Mouse (Mus musculus): ENCODE data around the gene Adamts14. TPM values are rescaled to one million over a fixed set of nuclear protein-coding genes. Genes with fewer than 3 reads are reported as not detected.

Adamts14 gene
- polyA plus RNA-seq, 1 experiment = 3.3 TPM

DNA sequence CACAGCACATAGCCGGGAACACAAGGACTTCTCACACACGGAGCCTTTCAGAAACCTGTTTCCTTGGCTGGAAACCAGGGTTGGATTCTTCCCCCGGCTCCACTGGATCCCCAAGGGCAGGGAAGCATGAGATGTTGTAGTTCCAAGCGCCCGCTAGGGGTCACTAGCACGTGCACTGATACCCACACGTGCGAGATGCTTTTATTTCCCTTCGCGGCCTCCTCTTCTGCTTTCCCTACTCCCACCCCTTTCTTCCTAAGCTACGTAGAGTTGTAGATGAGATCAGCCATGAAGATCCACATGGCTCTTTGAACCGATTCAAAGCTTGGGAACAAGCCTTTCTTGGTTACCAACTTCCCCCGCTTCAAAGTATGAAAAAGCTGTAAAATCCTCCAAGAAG, 61.5 kb downstream of the Adamts14 start:
- Histone ChIP-seq H3K27me3 (ENCODE audit: control insufficient read depth, insufficient read depth, low read length) (no peaks in the 10 kb centered on the region), H3K4me3 (ENCODE audit: control insufficient read depth, insufficient read depth, low read length) (no peak overlapping the region), H3K27ac (ENCODE audit: control insufficient read depth, insufficient read depth, low read length) (no peak overlapping the region), H3K36me3 (ENCODE audit: control insufficient read depth, insufficient read depth, low read length) (no peaks in the 10 kb centered on the region), H3K4me1 (replicated peaks; ENCODE audit: control insufficient read depth, insufficient read depth, low read length) (peaks cover 3% of the 10 kb centered on the region; the same call in 1 of the 2 replicates)
- DNase-seq = peak; percentile 53
- TF ChIP-seq POLR2A (IDR thresholded peaks at IDR 0.05; ENCODE audit: control insufficient read depth, extremely low read depth, insufficient read depth, low read length, poor library complexity) = no peak
- TF ChIP-seq CTCF (IDR thresholded peaks at IDR 0.05; ENCODE audit: borderline replicate concordance, control insufficient read depth, extremely low read depth, insufficient read depth, low read length, poor library complexity) = peak; percentile 84; the same call in 1 of the 2 replicates
- WGBS = 10% methylated on average over 13 of the region's 13 CpGs

DNA sequence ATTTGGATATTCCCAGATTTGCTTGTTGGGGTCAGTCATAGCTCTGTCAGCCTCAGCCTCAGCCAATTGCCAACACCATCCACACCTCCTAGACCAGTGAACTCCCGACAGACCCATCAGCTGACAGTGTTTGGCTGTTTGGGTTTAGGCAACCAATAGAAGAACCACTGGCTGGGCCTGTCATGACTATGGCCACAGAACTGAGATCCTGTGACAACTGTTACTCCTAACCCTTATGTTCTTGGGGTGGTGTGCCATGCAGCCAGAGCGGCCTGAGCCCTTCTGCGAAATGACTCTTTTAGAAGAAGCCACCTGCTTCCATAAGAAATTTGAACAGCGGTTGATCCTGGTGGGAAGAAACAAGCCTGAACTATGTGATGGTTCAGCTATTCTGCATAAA, 62.1 kb downstream of the Adamts14 start:
- DNase-seq = no peak
- TF ChIP-seq POLR2A (IDR thresholded peaks at IDR 0.05; ENCODE audit: control insufficient read depth, extremely low read depth, insufficient read depth, low read length, poor library complexity) (no peak), CTCF (IDR thresholded peaks at IDR 0.05; ENCODE audit: borderline replicate concordance, control insufficient read depth, extremely low read depth, insufficient read depth, low read length, poor library complexity) (no peak)
- H3K4me1 ChIP-seq (replicated peaks; ENCODE audit: control insufficient read depth, insufficient read depth, low read length) = peaks cover 3% of the 10 kb centered on the region; the same call in 1 of the 2 replicates
- H3K27ac ChIP-seq (ENCODE audit: control insufficient read depth, insufficient read depth, low read length) = no peak overlapping the region
- H3K36me3 ChIP-seq (ENCODE audit: control insufficient read depth, insufficient read depth, low read length) = no peaks in the 10 kb centered on the region
- 90% methylated on average over 4 of the region's 4 CpGs for WGBS
- no peaks in the 10 kb centered on the region for H3K27me3 ChIP-seq (ENCODE audit: control insufficient read depth, insufficient read depth, low read length)
- no peak overlapping the region for H3K4me3 ChIP-seq (ENCODE audit: control insufficient read depth, insufficient read depth, low read length)

DNA sequence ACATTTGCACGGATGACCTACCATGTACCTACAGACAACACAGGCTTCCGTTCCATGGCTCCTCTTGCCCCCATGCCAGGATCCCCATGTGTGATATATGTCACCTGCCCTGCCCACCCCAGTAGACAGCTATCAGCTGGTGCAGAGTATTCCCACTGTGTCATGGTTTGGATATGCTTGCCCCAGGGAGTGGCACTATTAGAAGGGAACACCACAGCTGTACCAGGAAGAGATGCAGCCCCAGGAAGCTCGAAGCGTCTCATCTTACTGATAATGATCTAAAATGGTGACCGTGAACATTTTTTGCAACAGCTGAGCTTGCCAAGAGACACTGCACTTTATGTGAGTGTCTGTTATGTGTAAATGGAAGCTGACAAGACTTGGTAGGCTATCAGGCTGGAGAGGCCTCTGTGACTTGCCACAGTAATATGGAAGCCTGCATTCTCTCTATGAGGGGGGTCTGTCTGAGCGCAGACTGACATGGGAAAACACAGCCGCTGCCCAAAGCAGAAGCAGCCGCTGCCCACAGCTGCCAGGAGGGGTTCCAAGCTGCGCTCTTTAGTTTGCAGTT, 65.0 kb downstream of the Adamts14 start:
- no peaks in the 10 kb centered on the region; the same call in 1 of the 2 replicates for H3K27me3 ChIP-seq (ENCODE audit: control insufficient read depth, insufficient read depth, low read length)
- no peak for DNase-seq
- H3K4me1 ChIP-seq (replicated peaks; ENCODE audit: control insufficient read depth, insufficient read depth, low read length) = peaks cover 3% of the 10 kb centered on the region; the same call in 1 of the 2 replicates
- TF ChIP-seq CTCF (IDR thresholded peaks at IDR 0.05; ENCODE audit: borderline replicate concordance, control insufficient read depth, extremely low read depth, insufficient read depth, low read length, poor library complexity) = no peak
- no peak for TF ChIP-seq POLR2A (IDR thresholded peaks at IDR 0.05; ENCODE audit: control insufficient read depth, extremely low read depth, insufficient read depth, low read length, poor library complexity)
- H3K4me3 ChIP-seq (ENCODE audit: control insufficient read depth, insufficient read depth, low read length) = no peak overlapping the region
- no peak overlapping the region for H3K27ac ChIP-seq (ENCODE audit: control insufficient read depth, insufficient read depth, low read length)
- H3K36me3 ChIP-seq (ENCODE audit: control insufficient read depth, insufficient read depth, low read length) = no peaks in the 10 kb centered on the region
- 69% methylated on average over 9 of the region's 9 CpGs for WGBS

DNA sequence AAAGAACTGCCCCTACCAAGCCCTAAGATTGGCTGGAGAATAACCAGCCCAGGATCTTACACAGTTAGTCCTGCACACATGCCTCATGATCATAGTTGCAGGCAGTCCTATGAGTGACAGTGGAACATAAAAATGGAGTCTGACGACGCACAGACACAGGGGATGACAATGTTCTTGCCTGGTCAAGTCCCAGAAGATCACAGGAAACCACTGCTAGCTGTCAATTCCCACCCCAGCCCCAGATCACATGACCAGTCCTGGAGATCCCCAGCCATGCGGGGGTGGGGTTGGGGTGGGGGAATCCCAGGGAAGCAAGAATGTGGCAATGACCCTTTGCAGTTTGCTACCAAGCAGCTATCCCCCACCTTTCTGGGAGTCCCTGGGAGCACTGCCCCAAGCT, 69.3 kb downstream of the Adamts14 start:
- no peaks in the 10 kb centered on the region; the same call in 1 of the 2 replicates for H3K27me3 ChIP-seq (ENCODE audit: control insufficient read depth, insufficient read depth, low read length)
- no peak overlapping the region for H3K4me3 ChIP-seq (ENCODE audit: control insufficient read depth, insufficient read depth, low read length)
- no peak for DNase-seq
- TF ChIP-seq POLR2A (IDR thresholded peaks at IDR 0.05; ENCODE audit: control insufficient read depth, extremely low read depth, insufficient read depth, low read length, poor library complexity) (no peak), CTCF (IDR thresholded peaks at IDR 0.05; ENCODE audit: borderline replicate concordance, control insufficient read depth, extremely low read depth, insufficient read depth, low read length, poor library complexity) (no peak)
- H3K36me3 ChIP-seq (ENCODE audit: control insufficient read depth, insufficient read depth, low read length) = no peaks in the 10 kb centered on the region
- 58% methylated on average over 3 of the region's 3 CpGs for WGBS
- no peak overlapping the region for H3K27ac ChIP-seq (ENCODE audit: control insufficient read depth, insufficient read depth, low read length)
- 0 out of 2 replicates have a peak, but pooled peaks cover 4% of the 10 kb centered on the region for H3K4me1 ChIP-seq (replicated peaks; ENCODE audit: control insufficient read depth, insufficient read depth, low read length)

DNA sequence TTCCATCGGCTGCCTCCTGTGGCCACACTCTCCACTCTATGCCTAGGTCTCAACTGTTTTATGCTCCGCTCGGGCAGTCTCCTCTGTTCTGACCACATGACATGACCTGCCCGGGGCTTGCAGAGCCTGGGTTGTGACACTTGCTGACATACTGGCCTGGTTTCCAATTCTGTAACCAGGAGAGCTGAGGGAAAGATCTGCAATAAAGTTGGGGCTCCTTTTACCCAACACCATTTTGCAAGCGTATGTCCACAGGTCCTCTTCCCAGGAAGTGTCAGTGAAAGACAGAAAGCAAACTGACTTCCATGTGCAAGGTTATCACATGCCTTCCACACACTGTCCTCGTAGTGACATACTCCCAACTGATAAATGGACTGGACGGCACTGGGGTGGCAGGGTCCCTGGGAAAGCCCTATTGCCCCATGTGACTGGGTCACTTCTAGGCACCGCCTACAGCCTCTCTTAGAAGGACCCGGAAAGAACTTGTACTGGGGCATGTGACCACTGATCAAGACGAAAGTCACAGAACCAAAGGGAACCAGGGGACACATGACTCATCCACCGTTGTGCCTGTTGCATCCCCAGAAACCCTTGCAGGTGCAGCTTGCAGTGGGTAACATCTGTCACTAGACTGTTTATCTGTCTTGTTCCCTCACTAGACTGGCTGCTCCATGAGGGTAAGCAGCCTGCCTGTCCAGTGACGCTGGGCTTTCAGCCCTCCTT, 71.5 kb downstream of the Adamts14 start:
- no peak overlapping the region for H3K4me3 ChIP-seq (ENCODE audit: control insufficient read depth, insufficient read depth, low read length)
- no peak for DNase-seq
- H3K36me3 ChIP-seq (ENCODE audit: control insufficient read depth, insufficient read depth, low read length) = no peaks in the 10 kb centered on the region
- H3K4me1 ChIP-seq (replicated peaks; ENCODE audit: control insufficient read depth, insufficient read depth, low read length) = 0 out of 2 replicates have a peak, but pooled peaks cover 4% of the 10 kb centered on the region
- no peak for TF ChIP-seq POLR2A (IDR thresholded peaks at IDR 0.05; ENCODE audit: control insufficient read depth, extremely low read depth, insufficient read depth, low read length, poor library complexity)
- TF ChIP-seq CTCF (IDR thresholded peaks at IDR 0.05; ENCODE audit: borderline replicate concordance, control insufficient read depth, extremely low read depth, insufficient read depth, low read length, poor library complexity) = no peak
- no peaks in the 10 kb centered on the region; the same call in 1 of the 2 replicates for H3K27me3 ChIP-seq (ENCODE audit: control insufficient read depth, insufficient read depth, low read length)
- WGBS = 75% methylated on average over 12 of the region's 12 CpGs
- H3K27ac ChIP-seq (ENCODE audit: control insufficient read depth, insufficient read depth, low read length) = no peak overlapping the region

DNA sequence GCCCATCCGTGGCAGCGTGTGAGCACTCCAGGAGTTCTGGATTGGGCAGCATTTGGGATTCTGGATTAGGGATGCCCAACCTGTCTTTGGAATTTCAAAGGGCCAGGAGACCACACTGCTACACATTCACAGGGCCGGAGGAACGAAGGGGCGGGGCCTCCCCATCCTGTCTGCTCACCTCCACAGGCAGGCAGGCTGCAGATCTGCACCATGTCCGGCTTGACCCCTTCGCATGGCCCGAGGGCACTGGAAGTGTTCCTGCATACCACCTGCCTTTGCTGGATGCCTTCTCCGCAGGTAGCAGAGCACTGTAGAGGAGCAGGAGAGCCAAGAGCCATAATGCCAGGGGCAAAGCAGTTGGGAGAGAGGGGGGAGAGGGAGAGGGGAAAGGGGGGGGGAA, 72.2 kb downstream of the Adamts14 start:
- Histone ChIP-seq H3K27ac (ENCODE audit: control insufficient read depth, insufficient read depth, low read length) (no peak overlapping the region), H3K27me3 (ENCODE audit: control insufficient read depth, insufficient read depth, low read length) (no peaks in the 10 kb centered on the region; the same call in 1 of the 2 replicates), H3K4me3 (ENCODE audit: control insufficient read depth, insufficient read depth, low read length) (no peak overlapping the region), H3K4me1 (replicated peaks; ENCODE audit: control insufficient read depth, insufficient read depth, low read length) (0 out of 2 replicates have a peak, but pooled peaks cover 4% of the 10 kb centered on the region), H3K36me3 (ENCODE audit: control insufficient read depth, insufficient read depth, low read length) (no peaks in the 10 kb centered on the region)
- no peak for DNase-seq
- 91% methylated on average over 9 of the region's 9 CpGs for WGBS
- TF ChIP-seq CTCF (IDR thresholded peaks at IDR 0.05; ENCODE audit: borderline replicate concordance, control insufficient read depth, extremely low read depth, insufficient read depth, low read length, poor library complexity) (no peak), POLR2A (IDR thresholded peaks at IDR 0.05; ENCODE audit: control insufficient read depth, extremely low read depth, insufficient read depth, low read length, poor library complexity) (no peak)

Measured in thymus, adult 2 months (tissue).